Mouse (Mus musculus) layer of hippocampus, adult 2 months (tissue): ENCODE results near the gene Mthfsd. TPM values are rescaled to one million over a fixed set of nuclear protein-coding genes. Genes with fewer than 3 reads are reported as not detected.

Source experiments
- DNase-seq, 2 experiments: peaks; one replicate each; pipeline ENCODE4 v3.0.0; 2022; ENCODE audit warnings: low spot score in 2 of 2
- H3K27ac ChIP-seq: fragments of 200-600 bp; 2 replicates; pipeline ENCODE4 v1.8.1; 2022
- H3K4me3 ChIP-seq: fragments of 200-600 bp; 2 replicates; pipeline ENCODE4 v1.8.1; 2022; ENCODE audit warnings: mild to moderate bottlenecking
- CTCF ChIP-seq: fragments of 200-600 bp; conservative IDR thresholded peaks from 2 replicates; pipeline ENCODE4 v1.8.1; 2022; ENCODE audit warnings: antibody characterized with exemption, mild to moderate bottlenecking, moderate library complexity
- microRNA-seq, 2 experiments: library from miRNA; unstranded; fragments of <30 nt; microRNA quantifications; one replicate each; pipeline ENCODE4 v1.2.0; 2021
- total RNA-seq, 2 experiments: library from RNA; stranded (reverse); gene quantifications; 2 replicates each; pipeline ENCODE4 v1.2.3; 2021

Gene Mthfsd
- total RNA-seq, 2 experiments from 2014 or later, result 38.8 to 46.1 TPM

DNA sequence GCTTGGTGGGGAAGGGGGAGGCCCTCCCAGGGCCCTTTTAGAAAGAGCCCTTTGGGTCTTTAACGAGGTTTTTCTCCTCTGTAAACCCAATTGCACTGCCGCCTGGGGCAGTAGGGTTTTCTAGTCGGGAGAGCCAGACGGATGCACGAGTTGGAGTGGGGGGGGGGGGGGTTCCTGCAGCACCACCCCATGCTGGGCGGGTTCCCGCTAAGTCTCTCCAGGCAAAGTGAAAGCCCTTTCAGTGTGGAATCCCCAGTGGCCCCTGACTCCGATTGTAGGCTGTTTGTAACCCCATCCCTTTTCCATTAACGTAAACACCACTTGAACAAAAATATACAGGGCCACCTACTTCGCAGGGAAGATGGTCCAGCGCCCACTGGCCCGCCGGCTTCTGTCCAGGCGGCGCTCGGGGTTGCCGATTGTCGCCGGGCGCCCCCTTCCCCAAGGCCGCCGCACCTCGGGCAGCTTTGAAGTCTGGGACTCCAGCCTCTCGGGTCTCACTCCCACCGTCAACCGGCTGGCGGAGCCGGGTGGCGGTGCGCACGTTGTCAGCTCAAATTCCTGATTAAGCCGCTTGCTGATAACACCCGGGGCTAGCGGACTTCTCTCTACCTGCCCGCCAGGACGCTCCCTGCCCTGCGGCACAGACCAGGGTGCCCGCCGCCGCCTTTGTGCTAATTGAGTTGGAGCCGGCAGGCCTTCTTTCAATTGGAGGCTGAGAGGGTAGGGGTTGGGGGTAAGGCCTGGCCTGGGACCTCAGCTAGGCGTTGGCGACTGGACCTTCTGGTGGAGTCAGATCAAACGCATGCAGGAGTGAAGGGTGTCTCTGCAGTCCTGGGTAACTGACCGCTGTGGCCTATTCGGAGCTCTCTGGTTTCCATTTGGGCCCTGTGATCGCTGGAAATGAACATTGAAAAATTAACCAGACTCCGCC is 34.8 kb downstream of the Mthfsd start:
- no peak overlapping the region for H3K4me3 ChIP-seq
- no peak for DNase-seq
- no peak for TF ChIP-seq CTCF
- no peak overlapping the region for H3K27ac ChIP-seq

DNA sequence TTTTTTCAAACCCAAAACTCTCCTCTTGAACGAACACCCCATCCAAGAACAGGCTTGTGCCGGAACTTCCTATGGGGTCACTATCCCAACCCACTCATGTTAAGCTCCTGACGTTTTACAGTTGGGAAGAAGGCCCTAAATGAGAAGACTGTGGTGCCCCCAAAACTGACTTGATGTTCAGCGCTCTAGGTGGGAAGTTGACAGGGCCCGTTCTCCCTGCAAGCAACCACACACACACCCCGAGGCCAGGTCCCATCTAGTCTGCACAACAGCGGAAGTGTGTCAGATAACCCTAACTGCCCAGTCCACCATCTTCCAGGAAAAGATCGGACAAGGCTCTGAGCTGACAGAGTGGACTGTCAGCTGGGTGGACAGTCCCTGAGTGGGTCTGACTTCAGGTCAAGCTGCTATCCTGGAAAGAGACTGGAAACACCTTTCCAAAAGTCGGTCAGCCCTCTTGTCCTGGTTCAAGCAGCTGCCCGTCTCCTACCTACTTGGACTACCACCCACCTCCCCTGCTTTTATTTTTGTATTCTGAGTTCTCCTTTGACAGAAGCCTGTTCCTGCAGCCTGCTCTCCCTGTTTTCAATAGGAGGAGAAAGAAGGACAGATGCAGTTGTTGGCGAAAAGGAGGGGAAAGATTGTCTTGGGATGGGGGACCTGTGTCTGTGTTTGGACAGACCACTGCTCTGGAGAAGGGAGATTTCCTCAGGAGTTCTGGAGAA is 35.6 kb downstream of the Mthfsd start:
- Histone ChIP-seq H3K27ac (no peak overlapping the region), H3K4me3 (no peak overlapping the region)
- DNase-seq, result no peak
- TF ChIP-seq CTCF, result no peak

GRCm38 (mm10) chr8:121071454-121071853 is 36.7 kb downstream of the Mthfsd start:
- Histone ChIP-seq H3K4me3 (no peak overlapping the region), H3K27ac (no peak overlapping the region)
- DNase-seq, result no peak
- peak; percentile 61 for TF ChIP-seq CTCF

DNA sequence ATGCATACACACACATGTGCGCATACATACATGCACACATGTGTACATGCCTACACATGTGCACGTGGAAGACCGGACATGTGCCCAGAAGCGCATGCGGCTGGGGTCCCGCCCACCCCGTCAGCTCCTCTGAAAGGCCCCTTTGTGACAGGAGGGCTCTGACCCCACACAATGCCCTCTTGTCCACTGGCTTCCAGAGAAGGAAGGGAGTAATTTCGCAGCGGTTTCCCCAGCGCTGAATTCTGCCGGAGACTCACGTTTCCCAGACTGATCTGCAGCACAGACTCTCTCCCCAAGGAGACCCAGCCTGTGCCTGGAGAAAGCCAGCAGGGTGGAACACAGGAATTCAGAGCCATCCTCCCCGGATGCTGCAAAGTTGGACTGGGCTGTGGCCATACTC is 44.5 kb downstream of the Mthfsd start:
- no peak for TF ChIP-seq CTCF
- DNase-seq, result no peak
- H3K27ac ChIP-seq, result no peak overlapping the region
- H3K4me3 ChIP-seq, result no peak overlapping the region

GRCm38 (mm10) chr8:121062521-121062920 is 45.7 kb downstream of the Mthfsd start:
- no peak for TF ChIP-seq CTCF
- Histone ChIP-seq H3K4me3 (no peak overlapping the region), H3K27ac (peak overlapping the region; percentile 67)
- DNase-seq, result peak; percentile 37 to 48

DNA sequence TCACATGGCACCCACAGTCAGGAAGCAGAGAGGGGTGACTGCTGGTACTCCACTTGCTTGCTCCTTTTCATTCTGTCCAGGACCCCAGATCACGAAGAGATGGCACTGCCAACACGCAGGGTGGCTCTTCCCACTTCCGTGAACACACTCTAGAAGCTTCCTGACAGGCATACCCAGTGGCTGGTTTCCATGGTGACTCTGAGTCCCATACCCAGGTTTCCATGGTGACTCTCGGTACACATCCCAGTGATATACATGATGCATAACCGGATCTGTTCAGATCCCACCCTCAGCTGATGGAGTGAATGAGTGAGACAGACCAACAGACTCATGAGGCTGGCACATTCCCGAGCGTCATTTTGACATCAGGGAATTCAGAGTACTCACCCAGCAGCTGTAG is 49.1 kb downstream of the Mthfsd start:
- peak; percentile 52 to 63 for DNase-seq
- no peak overlapping the region for H3K27ac ChIP-seq
- TF ChIP-seq CTCF, result no peak
- no peak overlapping the region for H3K4me3 ChIP-seq

- H3K4me3 ChIP-seq, result no peak overlapping the region
- no peak overlapping the region for H3K27ac ChIP-seq
- no peak for DNase-seq
- TF ChIP-seq CTCF, result no peak
These were observed 50.1 kb downstream of the Mthfsd start for GRCm38 (mm10) chr8:121058081-121058480.

DNA sequence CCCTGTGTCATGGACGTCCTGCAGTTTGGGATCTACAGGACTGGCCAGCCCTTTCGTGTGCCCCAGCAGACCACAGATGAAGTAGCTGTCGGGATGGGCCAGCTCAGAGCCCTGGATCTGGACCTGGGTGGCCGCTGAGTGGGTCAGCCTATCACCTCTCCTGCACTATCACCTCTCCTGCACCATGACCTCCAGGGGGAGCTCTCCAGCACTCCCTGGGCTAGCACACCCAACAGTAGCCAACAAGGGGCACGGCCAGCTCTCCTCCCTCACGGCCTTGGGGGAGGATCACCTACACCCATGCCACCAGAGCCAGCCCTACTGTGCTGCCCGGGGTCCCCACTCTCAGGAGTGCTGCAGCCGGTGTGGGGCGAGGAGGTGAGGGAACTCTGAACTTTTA is 60.8 kb downstream of the Mthfsd start:
- peak; percentile 51 for TF ChIP-seq CTCF
- no peak for DNase-seq
- Histone ChIP-seq H3K4me3 (no peak overlapping the region), H3K27ac (no peak overlapping the region)

- TF ChIP-seq CTCF, result no peak
- DNase-seq, result no peak
- H3K4me3 ChIP-seq, result no peak overlapping the region
- no peak overlapping the region for H3K27ac ChIP-seq
These were observed 64.3 kb downstream of the Mthfsd start for GRCm38 (mm10) chr8:121043719-121044440.

Small RNAs within 50 kb of the gene (microRNA-seq; reads per million reads assigned to microRNA genes)
- 0 to 0.18 reads per million in 2 experiments for gene Gm27530

Other genes starting within 250 kb of the Mthfsd start
- gene Foxf1, start 24.0 kb downstream of the Mthfsd start, total RNA-seq, result under 1 TPM; 0.49 to 0.71 TPM
- 1 to 10 TPM; 1.0 to 1.1 TPM for gene Foxc2, start 7.8 kb upstream of the Mthfsd start, total RNA-seq
- gene Foxl1, start 19.5 kb upstream of the Mthfsd start, total RNA-seq, result under 1 TPM in 1 of 2 experiments, not detected in 1; 0.13 TPM